Mouse (Mus musculus) liver, embryonic 14.5 days (tissue): Measurements from ENCODE around the gene Shank2.

Experiments
- CTCF ChIP-seq: IDR thresholded peaks from 2 replicates; pipeline ENCODE4 v1.5.1; 2016; ENCODE audit warnings: antibody characterized with exemption, low read depth, control low read depth
- EP300 ChIP-seq: IDR thresholded peaks from 2 replicates; pipeline ENCODE4 v1.6.1; 2016; ENCODE audit warnings: antibody characterized with exemption, low read depth

DNA sequence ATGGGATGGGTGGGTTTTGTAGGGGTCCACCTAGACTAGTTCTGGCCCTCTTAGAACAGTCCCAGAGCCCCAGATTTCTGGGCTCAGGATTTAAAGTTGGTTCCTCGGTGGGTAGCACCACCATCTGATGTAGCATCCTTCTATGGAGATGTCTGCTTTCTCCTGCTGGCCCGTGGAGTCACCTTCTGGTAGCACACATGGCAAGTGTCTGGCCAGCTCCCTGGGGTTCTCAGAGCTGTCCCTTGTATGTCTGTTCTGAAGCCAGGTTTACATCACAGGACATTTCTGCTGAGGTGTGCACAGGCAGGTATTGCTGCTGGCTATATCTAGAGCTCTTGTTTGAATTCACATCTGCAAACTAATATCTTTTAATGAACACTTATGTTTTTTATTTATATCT is 71.1 kb downstream of the Shank2 start:
- TF ChIP-seq CTCF, result no peak
- no peak for TF ChIP-seq EP300
